Comparison of ENCODE assay signal across 9 mouse cellular contexts in the genomic region with DNA sequence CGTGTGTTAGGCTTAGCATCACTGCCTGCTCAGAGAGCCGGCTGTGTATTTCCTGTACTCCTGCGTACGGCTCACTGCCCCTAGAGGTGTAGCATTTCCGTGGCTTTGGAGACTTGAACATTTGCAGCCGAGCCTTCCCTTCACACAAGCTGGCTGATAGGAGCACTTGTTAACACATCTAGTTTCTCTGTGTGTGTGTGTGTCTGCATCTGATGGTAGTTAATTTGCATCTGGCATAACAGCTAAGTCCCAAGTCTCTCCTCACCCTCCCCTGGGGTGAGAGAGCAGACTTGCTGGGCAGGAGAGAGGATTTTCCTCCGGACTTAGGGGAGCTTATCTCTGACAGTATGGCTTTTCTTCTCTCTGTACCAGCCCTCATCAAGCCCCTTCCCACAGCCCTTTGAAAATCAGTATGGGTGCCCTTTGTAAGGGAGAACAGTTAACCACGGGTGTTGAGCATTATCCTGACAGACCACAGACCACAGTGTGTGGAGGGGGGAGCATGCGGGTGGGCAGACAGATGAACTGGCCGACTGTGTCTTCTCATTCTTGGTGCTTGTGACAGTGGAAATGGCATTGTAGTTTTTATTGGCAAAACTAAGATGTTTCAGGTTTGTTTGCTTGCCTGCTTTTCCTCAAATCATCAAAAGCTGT.
DNase-seq lines count a peak whose midpoint lies in the region; ATAC-seq lines count a peak whose summit lies in the region.
"Had no signal": no experiment of that assay in that cellular context is flagged by ENCODE, and none has a peak within 500 bp of the region (broad histone marks: within the 10 kb centered on the region; RNA-seq: fewer than 3 reads in every experiment).

No protein-coding gene starts in this region.

- peaks cover 25% of the 10 kb centered on the region for H3K4me1 ChIP-seq in forebrain, embryonic 12.5 days
- H3K4me1 ChIP-seq in hindbrain, embryonic 13.5 days (replicated peaks): peaks cover 24% of the 10 kb centered on the region
- peaks cover 9% of the 10 kb centered on the region; the same call in 1 of the 2 replicates for H3K4me1 ChIP-seq in midbrain, embryonic 16.5 days (ENCODE audit: control insufficient read depth, insufficient read depth, low read length)
- H3K4me1 ChIP-seq: liver, embryonic 13.5 days had no signal

- peak; percentile 41 for DNase-seq in embryo, embryonic 10 days (ENCODE audit: low spot score)
- no peak for DNase-seq in c-Kit-positive CD71-positive TER-119-positive erythroid progenitor cells, embryonic 14.5 days (ENCODE audit: low spot score)
- no peak for DNase-seq in cerebellum, postnatal 25 days
- DNase-seq in lung, postnatal 14 days: no peak
- DNase-seq: adrenal gland, adult 8-10 months; liver, embryonic 13.5 days had no signal

- peak overlapping the region; percentile 70 for H3K4me2 ChIP-seq in forebrain, embryonic 12.5 days
- H3K4me2 ChIP-seq in hindbrain, embryonic 13.5 days: peak overlapping the region; percentile 64
- peak overlapping the region; percentile 66; the same call in 1 of the 2 replicates for H3K4me2 ChIP-seq in midbrain, embryonic 16.5 days (ENCODE audit: low read length)

- 12% methylated on average over 10 of the region's 10 CpGs for WGBS in forebrain, embryonic 12.5 days
- 16% methylated on average over 10 of the region's 10 CpGs for WGBS in hindbrain, embryonic 13.5 days
- 7% methylated on average over 10 of the region's 10 CpGs for WGBS in midbrain, embryonic 16.5 days

- H3K27ac ChIP-seq in forebrain, embryonic 12.5 days: no peak overlapping the region
- H3K27ac ChIP-seq in hindbrain, embryonic 13.5 days: no peak overlapping the region
- H3K27ac ChIP-seq in midbrain, embryonic 16.5 days (ENCODE audit: low read length): no peak overlapping the region
- H3K27ac ChIP-seq: liver, embryonic 13.5 days had no signal

- no peaks in the 10 kb centered on the region for H3K9me3 ChIP-seq in forebrain, embryonic 12.5 days
- no peaks in the 10 kb centered on the region for H3K9me3 ChIP-seq in hindbrain, embryonic 13.5 days
- H3K9me3 ChIP-seq in midbrain, embryonic 16.5 days (replicated peaks; ENCODE audit: control insufficient read depth, low read length, poor library complexity, severe bottlenecking): no peaks in the 10 kb centered on the region
- H3K9me3 ChIP-seq: liver, embryonic 13.5 days had no signal

- peaks cover 33% of the 10 kb centered on the region for H3K27me3 ChIP-seq in forebrain, embryonic 12.5 days
- peaks cover 22% of the 10 kb centered on the region for H3K27me3 ChIP-seq in hindbrain, embryonic 13.5 days
- 0 out of 2 replicates have a peak, but pooled peaks cover 2% of the 10 kb centered on the region for H3K27me3 ChIP-seq in midbrain, embryonic 16.5 days (ENCODE audit: control insufficient read depth, insufficient read depth, low read depth, low read length)

- no peaks in the 10 kb centered on the region for H3K36me3 ChIP-seq in forebrain, embryonic 12.5 days (replicated peaks)
- no peaks in the 10 kb centered on the region for H3K36me3 ChIP-seq in hindbrain, embryonic 13.5 days
- no peaks in the 10 kb centered on the region for H3K36me3 ChIP-seq in midbrain, embryonic 16.5 days (ENCODE audit: control insufficient read depth, insufficient read depth, low read length)
- H3K36me3 ChIP-seq: liver, embryonic 13.5 days had no signal

- no peak overlapping the region for H3K4me3 ChIP-seq in forebrain, embryonic 12.5 days (replicated peaks)
- H3K4me3 ChIP-seq in hindbrain, embryonic 13.5 days: no peak overlapping the region
- no peak overlapping the region for H3K4me3 ChIP-seq in midbrain, embryonic 16.5 days (ENCODE audit: low read depth, low read length)
- H3K4me3 ChIP-seq: liver, embryonic 13.5 days had no signal

- peak; percentile 43 for ATAC-seq in forebrain, embryonic 12.5 days (ENCODE audit: low FRiP score)
- ATAC-seq in hindbrain, embryonic 13.5 days (ENCODE audit: low FRiP score): no peak; the same call in 1 of the 2 replicates
- peak; percentile 49 for ATAC-seq in midbrain, embryonic 16.5 days

- 0 out of 2 replicates have a peak overlapping the region, but pooled peaks have one; percentile 17 for H3K9ac ChIP-seq in forebrain, embryonic 12.5 days
- no peak overlapping the region for H3K9ac ChIP-seq in hindbrain, embryonic 13.5 days
- H3K9ac ChIP-seq in midbrain, embryonic 16.5 days (ENCODE audit: low read depth, low read length): no peak overlapping the region
- H3K9ac ChIP-seq: liver, embryonic 13.5 days had no signal
